Mouse (Mus musculus): ENCODE measurements at regions not wholly inside any gene's neighbourhood (a gene's known extent, or its start where the extent isn't known, plus 50 kb on each side); places are given as distances from the start of the nearest gene placed in this dataset.

DNA sequence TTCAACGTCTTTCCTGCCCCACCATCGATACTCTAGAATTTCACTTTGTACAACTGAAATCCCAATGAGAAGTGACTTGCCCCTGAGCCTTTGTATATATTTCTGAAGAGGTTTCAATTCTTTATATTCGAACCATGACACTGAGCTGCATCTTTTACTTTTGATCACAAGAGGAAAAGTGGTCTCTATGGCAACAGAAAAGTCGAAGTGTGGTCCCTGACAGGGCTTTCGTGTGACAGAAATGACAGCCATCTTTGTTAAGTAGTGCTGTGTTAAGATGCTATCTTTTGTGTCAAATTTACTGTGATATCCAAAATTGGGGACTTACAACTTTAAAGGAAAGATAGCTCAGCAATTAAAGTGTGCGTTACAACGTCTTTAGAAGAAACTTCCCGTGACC, 412.1 kb upstream of the Itga1 start:
- 61% methylated on average over 8 of the region's 8 CpGs for WGBS
- Histone ChIP-seq H3K36me3 (no peaks in the 10 kb centered on the region), H3K27ac (no peak overlapping the region), H3K4me1 (no peaks in the 10 kb centered on the region), H3K4me3 (no peak overlapping the region), H3K9me3 (no peaks in the 10 kb centered on the region), H3K4me2 (replicated peaks) (no peak overlapping the region), H3K27me3 (no peaks in the 10 kb centered on the region), H3K9ac (no peak overlapping the region)
- ATAC-seq (ENCODE audit: low FRiP score, low read depth), result no peak

DNA sequence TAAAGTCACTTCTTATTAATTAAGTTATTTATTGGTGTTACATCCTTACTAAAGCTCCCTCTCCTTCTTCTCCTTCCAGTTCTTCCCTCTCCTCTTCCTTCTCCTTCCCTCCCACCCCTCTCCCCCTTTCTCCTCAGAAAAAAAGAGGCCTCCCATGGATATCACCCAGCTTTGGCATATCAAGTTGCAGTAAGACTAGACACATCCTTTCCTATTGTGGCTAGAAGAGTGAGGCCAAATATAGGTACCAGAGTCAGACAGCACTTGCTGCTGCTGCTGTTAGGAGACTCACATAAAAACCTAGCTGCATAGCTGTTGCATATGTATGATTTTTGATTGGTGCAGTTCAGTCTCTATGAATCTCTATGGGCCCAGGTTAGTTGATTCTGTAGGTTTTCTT, 410.4 kb upstream of the Itga1 start:
- Histone ChIP-seq H3K4me2 (replicated peaks) (no peak overlapping the region), H3K27me3 (no peaks in the 10 kb centered on the region), H3K27ac (no peak overlapping the region), H3K9me3 (no peaks in the 10 kb centered on the region), H3K9ac (no peak overlapping the region), H3K4me1 (no peaks in the 10 kb centered on the region), H3K4me3 (no peak overlapping the region), H3K36me3 (no peaks in the 10 kb centered on the region)
- ATAC-seq (ENCODE audit: low FRiP score, low read depth), result no peak

DNA sequence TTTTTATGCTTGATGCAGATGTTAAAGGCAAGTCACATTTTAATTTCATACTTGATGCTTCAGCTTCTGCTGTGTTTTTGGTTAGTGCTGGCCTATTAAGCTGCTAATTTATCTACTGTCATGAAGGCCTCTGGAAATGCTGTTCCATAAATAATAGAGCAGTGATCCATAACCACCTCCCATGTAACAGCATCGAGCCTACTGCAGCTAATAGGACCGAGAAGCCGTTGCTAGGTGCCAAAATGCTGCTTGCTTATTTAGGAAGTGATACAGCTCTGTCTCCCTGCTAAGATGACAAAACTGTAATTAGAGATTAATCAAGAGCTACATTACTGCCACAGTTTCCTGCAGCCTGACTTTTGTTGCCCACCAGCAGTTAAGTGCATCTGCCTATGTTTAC, 406.9 kb upstream of the Itga1 start:
- 80% methylated on average over 3 of the region's 3 CpGs for WGBS

DNA sequence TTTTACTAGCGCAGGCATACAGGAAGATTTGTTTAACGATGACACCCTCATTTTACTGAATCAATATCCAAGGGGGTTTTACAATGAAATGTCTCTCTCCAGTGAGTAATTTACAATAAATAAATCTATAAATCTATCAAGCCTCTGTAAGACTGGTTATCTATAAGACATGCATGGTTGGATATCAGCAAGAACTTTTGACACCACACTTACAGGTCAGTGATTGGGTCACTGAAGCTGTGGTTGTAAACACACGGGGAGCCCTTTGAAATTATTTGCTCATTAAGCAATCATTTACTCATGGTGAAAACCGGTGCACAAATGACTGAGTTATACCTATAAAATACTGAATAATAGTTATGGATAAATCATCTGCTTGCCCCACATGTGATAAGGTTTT, 392.6 kb upstream of the Itga1 start:
- H3K9ac ChIP-seq, result no peak overlapping the region
- H3K4me1 ChIP-seq, result no peaks in the 10 kb centered on the region
- no peaks in the 10 kb centered on the region for H3K27me3 ChIP-seq
- H3K27ac ChIP-seq, result no peak overlapping the region
- no peak overlapping the region for H3K4me3 ChIP-seq
- H3K36me3 ChIP-seq, result no peaks in the 10 kb centered on the region
- no peak for ATAC-seq (ENCODE audit: low FRiP score, low read depth)
- H3K4me2 ChIP-seq (replicated peaks), result no peak overlapping the region
- H3K9me3 ChIP-seq, result no peaks in the 10 kb centered on the region
- 65% methylated on average over 4 of the region's 4 CpGs for WGBS

More for the DNA sequence above, 406.9 kb upstream of the Itga1 start:
- no peaks in the 10 kb centered on the region for H3K9me3 ChIP-seq
- H3K4me2 ChIP-seq (replicated peaks), result no peak overlapping the region
- no peak overlapping the region for H3K9ac ChIP-seq
- no peak overlapping the region for H3K27ac ChIP-seq
- no peaks in the 10 kb centered on the region for H3K27me3 ChIP-seq
- no peaks in the 10 kb centered on the region for H3K4me1 ChIP-seq
- no peak for ATAC-seq (ENCODE audit: low FRiP score, low read depth)
- H3K4me3 ChIP-seq, result no peak overlapping the region
- H3K36me3 ChIP-seq, result no peaks in the 10 kb centered on the region

DNA sequence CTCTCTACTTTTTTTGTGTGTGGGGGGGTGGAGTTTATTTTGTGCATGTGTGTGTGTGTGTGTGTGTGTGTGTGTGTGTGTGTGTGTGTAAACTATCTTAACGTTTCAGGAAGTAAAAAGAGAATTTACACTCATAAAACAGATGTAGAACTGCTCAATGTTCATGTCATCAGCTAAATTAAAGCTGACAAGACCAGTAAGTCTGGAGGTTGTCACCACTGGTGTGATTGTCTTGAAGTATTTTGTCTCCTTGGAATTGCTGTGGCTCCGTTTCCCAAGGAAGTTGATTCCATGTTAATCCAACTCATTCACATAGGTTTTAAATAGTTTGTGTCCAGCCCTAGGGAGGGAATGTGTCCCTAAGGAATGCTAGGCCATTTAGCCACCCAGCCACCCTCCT, 374.1 kb upstream of the Itga1 start:
- Histone ChIP-seq H3K27ac (no peak overlapping the region), H3K4me1 (no peaks in the 10 kb centered on the region), H3K4me2 (replicated peaks) (no peak overlapping the region), H3K9ac (no peak overlapping the region), H3K27me3 (no peaks in the 10 kb centered on the region), H3K9me3 (no peaks in the 10 kb centered on the region), H3K4me3 (no peak overlapping the region), H3K36me3 (no peaks in the 10 kb centered on the region)
- no peak for ATAC-seq (ENCODE audit: low FRiP score, low read depth)
- 18% methylated on average over 2 of the region's 2 CpGs for WGBS

DNA sequence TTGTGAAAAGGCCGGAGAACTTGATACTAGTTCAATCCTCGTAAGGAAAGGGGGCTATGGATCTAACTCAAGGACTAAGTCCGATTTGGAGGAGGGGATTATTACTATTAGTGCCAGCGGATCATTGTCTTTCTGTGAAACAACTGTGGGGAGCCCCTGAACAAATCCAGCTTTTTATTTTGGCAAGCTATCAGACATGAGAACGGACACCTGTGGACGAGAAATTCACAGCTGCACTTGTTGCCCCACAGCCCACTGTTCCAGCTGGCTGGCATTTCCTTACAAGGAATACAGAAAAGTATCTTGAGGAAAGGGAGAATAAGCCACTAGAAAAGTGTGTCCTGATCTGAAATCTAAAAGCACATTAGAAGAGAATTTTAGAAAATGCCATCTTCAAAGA, 363.9 kb upstream of the Itga1 start:
- no peaks in the 10 kb centered on the region for H3K27me3 ChIP-seq
- H3K36me3 ChIP-seq, result no peaks in the 10 kb centered on the region
- H3K27ac ChIP-seq, result no peak overlapping the region
- no peak overlapping the region for H3K9ac ChIP-seq
- ATAC-seq (ENCODE audit: low FRiP score, low read depth), result peak; percentile 51; the same call in 1 of the 2 replicates
- H3K4me3 ChIP-seq, result no peak overlapping the region
- 75% methylated on average over 6 of the region's 6 CpGs for WGBS
- H3K4me1 ChIP-seq, result no peaks in the 10 kb centered on the region
- no peak overlapping the region for H3K4me2 ChIP-seq (replicated peaks)
- no peaks in the 10 kb centered on the region for H3K9me3 ChIP-seq

DNA sequence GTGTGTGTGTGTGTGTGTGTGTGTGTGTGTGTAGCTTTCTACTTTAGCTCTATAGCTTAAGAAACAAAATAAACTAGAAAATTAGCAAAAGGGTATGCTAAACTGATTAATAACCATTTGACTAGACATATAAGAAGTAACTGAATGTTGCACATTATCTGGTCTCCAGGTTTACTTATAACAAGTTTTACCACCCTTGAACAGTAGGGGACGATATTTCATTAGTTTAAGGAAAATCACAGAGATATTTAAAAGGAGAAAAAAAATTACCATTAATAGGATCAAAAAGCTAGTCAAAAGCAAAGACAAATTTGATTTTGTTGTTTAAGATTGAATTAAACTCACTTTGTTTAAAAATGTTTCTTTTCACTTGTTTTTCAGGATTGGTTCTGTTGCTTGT, 349.5 kb upstream of the Itga1 start:
- no peak overlapping the region for H3K9ac ChIP-seq
- H3K4me3 ChIP-seq, result no peak overlapping the region
- H3K27me3 ChIP-seq, result no peaks in the 10 kb centered on the region
- no peak overlapping the region for H3K4me2 ChIP-seq (replicated peaks)
- 6% methylated on average over 1 of the region's 1 CpGs for WGBS
- H3K27ac ChIP-seq, result no peak overlapping the region
- no peaks in the 10 kb centered on the region for H3K36me3 ChIP-seq
- no peaks in the 10 kb centered on the region for H3K9me3 ChIP-seq
- no peak for ATAC-seq (ENCODE audit: low FRiP score, low read depth)
- H3K4me1 ChIP-seq, result no peaks in the 10 kb centered on the region

DNA sequence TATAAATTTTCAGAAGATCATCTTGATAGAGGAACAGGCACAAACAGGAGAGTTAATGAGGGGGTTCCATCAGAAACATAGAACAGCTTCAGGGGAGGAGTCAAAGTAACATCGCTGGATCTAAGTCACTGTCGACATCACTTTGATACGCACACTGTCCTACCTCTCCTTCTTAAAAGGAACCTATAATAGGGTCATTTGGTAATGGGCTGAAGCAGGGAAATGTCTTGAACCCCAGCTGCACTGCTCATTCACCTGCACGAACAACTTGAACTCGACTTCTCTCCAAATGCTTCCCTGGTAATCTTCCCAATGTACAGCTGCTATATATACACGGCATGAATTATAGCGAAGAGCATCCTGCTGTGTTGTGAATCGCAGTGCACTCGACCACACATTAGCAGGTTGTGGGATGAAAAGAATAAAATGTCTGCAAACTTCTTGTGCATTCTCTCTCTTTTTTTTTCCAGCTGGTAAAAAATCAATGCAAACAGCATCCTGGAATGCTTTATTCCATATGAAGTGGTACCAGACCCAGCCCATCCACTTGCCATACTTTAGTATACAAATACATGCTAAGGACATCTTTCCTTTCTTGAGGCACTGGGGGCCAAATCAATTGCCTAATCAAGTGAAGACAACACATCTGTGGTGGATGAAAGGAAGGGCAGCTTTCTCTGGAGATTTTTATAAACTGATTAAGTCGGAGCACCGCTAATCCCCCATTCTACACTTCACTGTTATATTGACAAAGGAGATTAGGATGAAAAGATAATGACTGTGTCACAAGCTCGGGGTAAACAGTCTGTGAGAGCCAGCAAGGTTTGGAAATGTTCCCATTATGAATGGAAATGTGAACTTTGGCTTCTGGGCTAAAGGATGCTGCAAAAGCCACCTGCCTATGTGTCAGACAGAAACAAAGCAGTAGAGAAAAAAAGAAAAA, 325.6 kb upstream of the Itga1 start:
- Histone ChIP-seq H3K4me3 (no peak overlapping the region), H3K4me2 (replicated peaks) (no peak overlapping the region), H3K9ac (no peak overlapping the region), H3K27ac (no peak overlapping the region), H3K4me1 (no peaks in the 10 kb centered on the region), H3K36me3 (no peaks in the 10 kb centered on the region), H3K27me3 (no peaks in the 10 kb centered on the region), H3K9me3 (no peaks in the 10 kb centered on the region)
- ATAC-seq (ENCODE audit: low FRiP score, low read depth), result no peak
- 76% methylated on average over 12 of the region's 12 CpGs for WGBS

DNA sequence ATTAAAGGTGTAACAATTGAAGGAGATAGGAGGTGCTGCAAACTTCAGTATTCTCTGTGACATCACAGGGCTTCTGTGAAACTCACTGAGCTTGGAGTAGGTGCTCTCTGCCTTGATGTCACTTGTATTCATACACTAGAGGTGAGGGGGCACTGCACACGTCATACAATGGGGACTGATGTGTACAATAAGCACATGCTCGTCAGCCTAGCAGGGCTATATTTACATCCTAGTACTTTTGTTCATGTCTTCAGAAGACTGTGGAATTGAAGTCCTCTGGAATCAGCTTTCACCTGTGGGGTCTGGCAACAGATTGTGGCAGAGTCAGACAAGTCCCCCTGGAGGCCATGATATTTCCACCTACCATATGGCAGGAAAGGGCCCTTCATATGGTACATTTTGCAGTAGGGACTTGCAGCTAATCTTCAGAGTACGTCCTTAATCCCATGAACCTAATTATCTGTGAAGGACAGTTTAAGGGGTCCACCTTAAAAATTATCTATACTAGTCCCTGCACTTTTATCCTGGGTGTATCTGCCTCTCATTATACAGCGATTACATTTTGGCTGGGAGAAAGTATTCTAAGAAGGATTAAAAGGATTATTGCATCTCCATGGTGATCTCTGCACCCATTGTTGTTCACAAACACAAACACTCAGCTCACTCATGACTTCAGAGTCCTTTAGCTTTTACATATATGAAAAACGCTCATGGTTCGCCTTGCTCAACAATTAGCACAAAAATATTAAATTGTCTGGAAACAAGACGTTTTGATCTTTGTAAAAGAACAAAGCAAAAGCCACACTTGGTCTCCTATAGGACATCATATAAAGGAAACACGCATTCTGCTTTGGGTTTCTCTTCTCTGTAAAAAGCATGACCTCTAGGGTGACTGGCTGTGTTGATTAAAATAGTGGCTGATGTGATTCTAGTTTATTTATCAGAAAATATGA, 324.1 kb upstream of the Itga1 start:
- no peak for ATAC-seq (ENCODE audit: low FRiP score, low read depth)
- Histone ChIP-seq H3K4me2 (replicated peaks) (no peak overlapping the region), H3K9me3 (no peaks in the 10 kb centered on the region), H3K36me3 (no peaks in the 10 kb centered on the region), H3K4me1 (no peaks in the 10 kb centered on the region), H3K27ac (no peak overlapping the region), H3K9ac (no peak overlapping the region), H3K4me3 (no peak overlapping the region), H3K27me3 (no peaks in the 10 kb centered on the region)
- 73% methylated on average over 8 of the region's 8 CpGs for WGBS

DNA sequence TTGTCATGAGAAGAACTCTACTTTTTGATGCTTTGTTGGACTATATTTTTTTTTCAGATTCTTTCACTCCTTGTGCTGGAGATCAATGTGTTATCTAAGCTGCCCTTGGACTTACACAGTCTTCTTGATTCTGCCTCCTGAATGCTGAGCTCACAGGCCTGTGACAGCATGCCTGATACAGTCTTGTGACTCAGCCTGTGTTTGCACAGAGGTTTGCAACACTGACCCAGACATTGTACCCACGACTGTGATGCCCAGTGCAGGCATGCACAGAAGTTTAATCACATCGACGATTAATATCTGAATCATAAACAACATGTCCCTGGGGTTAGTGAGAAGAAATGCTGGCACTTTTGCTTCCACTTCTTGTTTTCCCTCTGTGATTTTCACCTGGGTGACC, 322.0 kb upstream of the Itga1 start:
- Histone ChIP-seq H3K4me1 (no peaks in the 10 kb centered on the region), H3K4me2 (replicated peaks) (no peak overlapping the region), H3K4me3 (no peak overlapping the region), H3K27me3 (no peaks in the 10 kb centered on the region), H3K9me3 (no peaks in the 10 kb centered on the region), H3K36me3 (no peaks in the 10 kb centered on the region), H3K27ac (no peak overlapping the region), H3K9ac (no peak overlapping the region)
- ATAC-seq (ENCODE audit: low FRiP score, low read depth), result no peak
- WGBS, result 81% methylated on average over 3 of the region's 3 CpGs

DNA sequence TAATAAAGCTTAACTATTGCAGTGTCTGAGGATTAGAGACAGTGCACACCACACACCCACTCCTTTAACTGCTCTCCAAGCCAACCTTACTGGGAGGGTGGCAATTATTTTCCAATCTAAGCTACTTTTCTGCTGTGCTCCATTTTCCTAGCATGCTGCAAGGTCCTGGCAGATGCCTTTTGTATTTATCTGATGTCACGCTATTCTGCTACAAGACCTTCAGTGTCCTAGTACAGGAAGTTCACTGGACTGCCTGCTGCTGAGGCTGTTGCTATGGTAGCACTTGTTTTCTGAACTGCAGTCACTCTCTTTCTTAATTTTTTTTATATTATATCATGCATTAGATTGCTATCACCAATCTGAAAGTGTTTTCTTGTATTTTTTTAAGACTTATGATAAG, 319.7 kb upstream of the Itga1 start:
- H3K36me3 ChIP-seq, result no peaks in the 10 kb centered on the region
- no peaks in the 10 kb centered on the region for H3K27me3 ChIP-seq
- H3K4me2 ChIP-seq (replicated peaks), result no peak overlapping the region
- no peak overlapping the region for H3K27ac ChIP-seq
- no peaks in the 10 kb centered on the region for H3K9me3 ChIP-seq
- no peak overlapping the region for H3K9ac ChIP-seq
- H3K4me1 ChIP-seq, result no peaks in the 10 kb centered on the region
- H3K4me3 ChIP-seq, result no peak overlapping the region
- ATAC-seq (ENCODE audit: low FRiP score, low read depth), result no peak
- WGBS, result 63% methylated on average over 1 of the region's 1 CpGs

DNA sequence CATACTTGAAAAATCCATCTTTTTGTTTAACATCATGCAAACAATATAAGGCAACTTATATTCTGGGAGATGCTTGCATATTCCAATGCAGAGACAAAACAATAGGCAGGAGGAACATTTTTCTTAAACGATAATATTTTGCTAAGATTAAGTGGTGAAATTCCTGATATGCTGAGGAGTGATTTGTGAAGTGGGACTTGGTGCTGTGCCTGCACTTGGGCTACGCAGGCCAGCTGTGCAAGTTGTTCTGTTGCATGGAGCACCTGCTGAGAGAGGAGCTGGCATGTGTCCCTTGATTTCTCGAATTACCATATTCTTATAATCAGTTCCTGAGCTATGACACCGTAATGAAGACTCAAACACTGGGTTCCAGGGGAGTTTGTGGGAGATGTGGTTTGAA, 316.1 kb upstream of the Itga1 start:
- Histone ChIP-seq H3K27ac (no peak overlapping the region), H3K27me3 (no peaks in the 10 kb centered on the region), H3K4me1 (peaks cover 5% of the 10 kb centered on the region), H3K9me3 (no peaks in the 10 kb centered on the region), H3K4me3 (no peak overlapping the region), H3K4me2 (replicated peaks) (no peak overlapping the region), H3K9ac (no peak overlapping the region), H3K36me3 (no peaks in the 10 kb centered on the region)
- WGBS, result 71% methylated on average over 4 of the region's 4 CpGs
- no peak for ATAC-seq (ENCODE audit: low FRiP score, low read depth)

Data from limb, embryonic 13.5 days (tissue).